Mouse (Mus musculus) limb, embryonic 11.5 days (tissue): ENCODE data around the gene Mfsd8. TPM values are rescaled to one million over a fixed set of nuclear protein-coding genes. Genes with fewer than 3 reads are reported as not detected.

Experiments
- ATAC-seq: fragments of 200-750 bp; cut with Nextera tagmentation; 2 replicates; pipeline ENCODE4 v1.8.0; 2017; ENCODE audit warnings: low read depth; ENCODE audit not compliant: insufficient number of reproducible peaks, low FRiP score, low TSS enrichment
- DNase-seq: peaks from one replicate; pipeline ENCODE4 v3.0.0-alpha.2; 2015; ENCODE audit warnings: low spot score
- H3K27ac ChIP-seq: fragments of 300-500 bp; sonication (generic); replicated peaks from 2 replicates; pipeline ENCODE4 v1.5.1; 2014; ENCODE audit warnings: low read depth, mild to moderate bottlenecking, low read length
- H3K27me3 ChIP-seq: fragments of 300-500 bp; sonication (generic); 2 replicates; pipeline ENCODE4 v1.6.1; 2014; ENCODE audit warnings: mild to moderate bottlenecking, low read length, mixed read lengths; ENCODE audit not compliant: control insufficient read depth, insufficient read depth
- H3K36me3 ChIP-seq: fragments of 300-500 bp; sonication (generic); 2 replicates; pipeline ENCODE4 v1.6.1; 2014; ENCODE audit warnings: mild to moderate bottlenecking, low read length, moderate library complexity, mixed read lengths; ENCODE audit not compliant: control insufficient read depth, insufficient read depth
- H3K4me1 ChIP-seq: fragments of 300-500 bp; sonication (generic); 2 replicates; pipeline ENCODE4 v1.6.1; 2014; ENCODE audit warnings: low read length, mixed read lengths; ENCODE audit not compliant: control insufficient read depth, insufficient read depth
- H3K4me2 ChIP-seq: fragments of 300-500 bp; sonication (generic); 2 replicates; pipeline ENCODE4 v1.6.1; 2014; ENCODE audit warnings: low read depth, mild to moderate bottlenecking, moderate library complexity; ENCODE audit not compliant: severe bottlenecking
- H3K4me3 ChIP-seq: fragments of 300-500 bp; sonication (generic); 2 replicates; pipeline ENCODE4 v1.5.1; 2014; ENCODE audit warnings: low read depth, low read length
- H3K9ac ChIP-seq: fragments of 300-500 bp; sonication (generic); 2 replicates; pipeline ENCODE4 v1.6.1; 2014; ENCODE audit warnings: mild to moderate bottlenecking, low read length
- H3K9me3 ChIP-seq: fragments of 300-500 bp; sonication (generic); 2 replicates; pipeline ENCODE4 v1.6.1; 2016; ENCODE audit warnings: low read length; ENCODE audit not compliant: control insufficient read depth
- WGBS: fragments of 180-500 bp; shearing (Covaris S2); extraction: QIAGEN DNeasy Blood & Tissue Kit; methylation state at CpG from one replicate; pipeline ENCODE4 v1.1.7; 2014; 5-methylcytosine and 5-hydroxymethylcytosine counted together
- polyA plus RNA-seq: library from polyadenylated mRNA; unstranded; fragments of >200 nt; fragmentation: Nextera tagmentation; extraction: Ambion mirVana; gene quantifications from 2 replicates; pipeline ENCODE4 v1.2.1, GENCODE M21; 2014

Gene Mfsd8
- polyA plus RNA-seq, 1 experiment from 2014 or later: 4.8 TPM

- no peaks in the 10 kb centered on the region for H3K4me1 ChIP-seq
- no peak overlapping the region for H3K9ac ChIP-seq
- H3K9me3 ChIP-seq: no peaks in the 10 kb centered on the region
- 91% methylated on average over 2 of the region's 2 CpGs for WGBS
- DNase-seq: no peak
- H3K27me3 ChIP-seq: no peaks in the 10 kb centered on the region
- ATAC-seq: no peak
- H3K4me3 ChIP-seq: no peak overlapping the region
- H3K4me2 ChIP-seq: no peak overlapping the region
- no peak overlapping the region for H3K27ac ChIP-seq
- H3K36me3 ChIP-seq: peaks cover 21% of the 10 kb centered on the region
Observed at GRCm38 (mm10) chr3:40809894-40810293, 36.8 kb downstream of the Mfsd8 start.

- no peak for ATAC-seq
- WGBS: 93% methylated on average over 10 of the region's 10 CpGs
- H3K4me1 ChIP-seq: no peaks in the 10 kb centered on the region
- no peak overlapping the region for H3K4me2 ChIP-seq
- H3K27ac ChIP-seq: no peak overlapping the region
- H3K4me3 ChIP-seq: no peak overlapping the region
- H3K9me3 ChIP-seq: no peaks in the 10 kb centered on the region
- peaks cover 17% of the 10 kb centered on the region for H3K36me3 ChIP-seq
- no peak for DNase-seq
- H3K27me3 ChIP-seq: no peaks in the 10 kb centered on the region
- H3K9ac ChIP-seq: no peak overlapping the region
Observed at GRCm38 (mm10) chr3:40808686-40809085, 38.0 kb downstream of the Mfsd8 start.

- Histone ChIP-seq H3K36me3 (peaks cover 14% of the 10 kb centered on the region), H3K27ac (no peak overlapping the region)
- ATAC-seq: no peak
Observed at GRCm38 (mm10) chr3:40806871-40807270, 39.8 kb downstream of the Mfsd8 start.

GRCm38 (mm10) chr3:40800373-40800823, 46.3 kb downstream of the Mfsd8 start:
- peak; percentile 81; the same call in 1 of the 2 replicates for ATAC-seq

More at GRCm38 (mm10) chr3:40806871-40807270, 39.8 kb downstream of the Mfsd8 start:
- H3K9me3 ChIP-seq: no peaks in the 10 kb centered on the region
- no peak overlapping the region for H3K9ac ChIP-seq
- no peak overlapping the region for H3K4me3 ChIP-seq
- no peak overlapping the region for H3K4me2 ChIP-seq
- no peak for DNase-seq
- no peaks in the 10 kb centered on the region for H3K4me1 ChIP-seq
- 61% methylated on average over 2 of the region's 2 CpGs for WGBS
- H3K27me3 ChIP-seq: no peaks in the 10 kb centered on the region

GRCm38 (mm10) chr3:40799530-40800372, 46.9 kb downstream of the Mfsd8 start, which contains the start of gene Plk4:
Plk4 (plus strand) TSS chr3:40800019.
- peak; percentile 96 for DNase-seq
- H3K4me3 ChIP-seq: peak within 1 kb of the TSS; percentile 94
- H3K27me3 ChIP-seq: no peaks in the 10 kb centered on the region
- peaks cover 2% of the 10 kb centered on the region; the same call in 1 of the 2 replicates for H3K36me3 ChIP-seq
- peak within 1 kb of the TSS; percentile 38 for H3K27ac ChIP-seq
- H3K4me2 ChIP-seq: peak within 1 kb of the TSS; percentile 71
- peak within 1 kb of the TSS; percentile 88 for H3K9ac ChIP-seq
- no peaks in the 10 kb centered on the region for H3K9me3 ChIP-seq
- 3% methylated on average over 66 of the region's 66 CpGs for WGBS
- peaks cover 3% of the 10 kb centered on the region; the same call in 1 of the 2 replicates for H3K4me1 ChIP-seq
- ATAC-seq: peak; percentile 99

More at GRCm38 (mm10) chr3:40800373-40800823, 46.3 kb downstream of the Mfsd8 start:
- DNase-seq: no peak
- Histone ChIP-seq H3K27me3 (no peaks in the 10 kb centered on the region), H3K4me3 (peak overlapping the region; percentile 94), H3K4me2 (peak overlapping the region; percentile 71), H3K9me3 (no peaks in the 10 kb centered on the region), H3K36me3 (peaks cover 2% of the 10 kb centered on the region; the same call in 1 of the 2 replicates), H3K4me1 (peaks cover 3% of the 10 kb centered on the region; the same call in 1 of the 2 replicates), H3K27ac (peak overlapping the region; percentile 38), H3K9ac (peak overlapping the region; percentile 88)
- WGBS: 0% methylated on average over 19 of the region's 37 CpGs

GRCm38 (mm10) chr3:40798500-40798899, 48.2 kb downstream of the Mfsd8 start:
- 39% methylated on average over 7 of the region's 7 CpGs for WGBS
- H3K4me2 ChIP-seq: no peak overlapping the region
- no peaks in the 10 kb centered on the region for H3K9me3 ChIP-seq
- H3K9ac ChIP-seq: no peak overlapping the region
- DNase-seq (peak; percentile 54), ATAC-seq (no peak)
- H3K4me3 ChIP-seq: no peak overlapping the region
- H3K27ac ChIP-seq: no peak overlapping the region
- H3K36me3 ChIP-seq: peaks cover 2% of the 10 kb centered on the region; the same call in 1 of the 2 replicates
- peaks cover 3% of the 10 kb centered on the region; the same call in 1 of the 2 replicates for H3K4me1 ChIP-seq
- no peaks in the 10 kb centered on the region for H3K27me3 ChIP-seq

- H3K4me2 ChIP-seq: no peak overlapping the region
- no peak overlapping the region for H3K27ac ChIP-seq
- H3K4me1 ChIP-seq: peaks cover 3% of the 10 kb centered on the region; the same call in 1 of the 2 replicates
- DNase-seq (no peak), ATAC-seq (no peak)
- no peak overlapping the region for H3K4me3 ChIP-seq
- no peak overlapping the region for H3K9ac ChIP-seq
- H3K36me3 ChIP-seq: peaks cover 2% of the 10 kb centered on the region; the same call in 1 of the 2 replicates
- no peaks in the 10 kb centered on the region for H3K27me3 ChIP-seq
- WGBS: 82% methylated on average over 1 of the region's 1 CpGs
- H3K9me3 ChIP-seq: no peaks in the 10 kb centered on the region
Observed at GRCm38 (mm10) chr3:40798054-40798453, 48.6 kb downstream of the Mfsd8 start.

- H3K9ac ChIP-seq: no peak overlapping the region
- no peaks in the 10 kb centered on the region for H3K36me3 ChIP-seq
- DNase-seq: no peak
- no peak overlapping the region for H3K4me3 ChIP-seq
- H3K9me3 ChIP-seq: no peaks in the 10 kb centered on the region
- H3K27me3 ChIP-seq: no peaks in the 10 kb centered on the region
- ATAC-seq: no peak
- H3K4me1 ChIP-seq: no peaks in the 10 kb centered on the region
- H3K4me2 ChIP-seq: no peak overlapping the region
- H3K27ac ChIP-seq: no peak overlapping the region
- WGBS: 95% methylated on average over 2 of the region's 2 CpGs
Observed at GRCm38 (mm10) chr3:40793783-40794182, 52.9 kb downstream of the Mfsd8 start.
